Mouse (Mus musculus) ES-E14 (cell line): ENCODE measurements at regions not wholly inside any gene's neighbourhood (a gene's known extent, or its start where the extent isn't known, plus 50 kb on each side); places are given as distances from the start of the nearest gene placed in this dataset.

Experiments used
- CHD2 ChIP-seq: IDR thresholded peaks from 2 replicates; pipeline ENCODE4 v1.6.1; 2014; ENCODE audit warnings: mild to moderate bottlenecking, low read depth, low read length, inconsistent platforms
- HCFC1 ChIP-seq: IDR thresholded peaks from 2 replicates; pipeline ENCODE4 v1.6.1; 2012; ENCODE audit warnings: low read length, inconsistent platforms, borderline replicate concordance; ENCODE audit not compliant: insufficient read depth
- MAFK ChIP-seq: IDR thresholded peaks from 2 replicates; pipeline ENCODE4 v1.6.1; 2014; ENCODE audit warnings: mild to moderate bottlenecking, low read depth, low read length, inconsistent platforms; ENCODE audit not compliant: insufficient read depth
- ZC3H11A ChIP-seq: IDR thresholded peaks from 2 replicates; pipeline ENCODE4 v1.6.1; 2012; ENCODE audit warnings: low read depth, mild to moderate bottlenecking, inconsistent platforms, low read length, borderline replicate concordance
- ZNF384 ChIP-seq: IDR thresholded peaks from 2 replicates; pipeline ENCODE4 v1.6.1; 2012; ENCODE audit warnings: low read depth, low read length, inconsistent platforms

DNA sequence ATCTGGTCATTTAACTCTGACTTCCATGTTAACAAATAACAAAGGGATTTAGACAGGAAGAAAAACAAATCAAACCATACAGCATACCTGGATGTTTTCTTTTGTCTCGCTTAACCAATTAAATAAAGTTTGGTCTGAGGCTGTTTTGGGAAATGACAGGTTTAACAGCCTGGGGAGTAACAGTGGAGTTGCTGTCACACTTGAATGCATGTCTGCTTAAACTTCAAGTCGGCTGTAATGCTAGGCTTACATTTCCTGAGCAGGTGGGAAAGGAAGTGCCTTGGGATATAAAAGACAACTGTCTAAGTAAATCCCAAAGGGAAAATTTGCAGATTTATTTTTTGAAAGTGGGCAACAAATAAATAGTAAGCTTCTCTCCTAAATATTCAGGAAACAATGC is 651.6 kb upstream of the Sorcs1 start:
- TF ChIP-seq ZC3H11A (no peak), CHD2 (no peak), ZNF384 (no peak), HCFC1 (no peak), MAFK (no peak)
